Mouse (Mus musculus): ENCODE results near the gene Def8. TPM values are rescaled to one million over a fixed set of nuclear protein-coding genes. Genes with fewer than 3 reads are reported as not detected.
"Not testable (repeated sequence)": the region's sequence is repeated elsewhere in the genome, so short reads cannot be mapped to it uniquely, and the experiment has no call there.

Def8 gene
- total RNA-seq, 2 experiments from 2014 or later: 67.5 to 69.4 TPM

DNA sequence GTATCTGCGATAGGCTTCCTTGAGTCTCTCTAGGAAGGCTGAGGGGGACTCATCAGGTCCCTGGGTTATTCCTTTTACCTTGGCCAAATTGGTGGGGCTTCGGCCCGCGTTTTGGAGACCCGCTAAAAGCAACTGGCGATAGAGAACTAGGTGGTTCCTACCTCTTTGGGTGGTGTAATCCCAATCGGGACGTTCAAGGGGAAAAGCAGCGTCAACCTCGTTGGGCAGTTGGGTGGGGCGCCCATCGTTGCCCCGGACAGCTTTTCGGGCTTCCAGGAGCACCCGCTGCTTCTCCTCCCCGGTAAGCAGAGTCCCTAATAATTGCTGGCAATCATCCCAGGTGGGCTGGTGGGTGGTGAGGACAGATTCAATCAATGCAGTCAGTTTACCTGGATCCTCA lies 9.1 kb downstream of the Def8 start:
- DNase-seq (ENCODE audit: low spot score in 2 of 2): no peak

DNA sequence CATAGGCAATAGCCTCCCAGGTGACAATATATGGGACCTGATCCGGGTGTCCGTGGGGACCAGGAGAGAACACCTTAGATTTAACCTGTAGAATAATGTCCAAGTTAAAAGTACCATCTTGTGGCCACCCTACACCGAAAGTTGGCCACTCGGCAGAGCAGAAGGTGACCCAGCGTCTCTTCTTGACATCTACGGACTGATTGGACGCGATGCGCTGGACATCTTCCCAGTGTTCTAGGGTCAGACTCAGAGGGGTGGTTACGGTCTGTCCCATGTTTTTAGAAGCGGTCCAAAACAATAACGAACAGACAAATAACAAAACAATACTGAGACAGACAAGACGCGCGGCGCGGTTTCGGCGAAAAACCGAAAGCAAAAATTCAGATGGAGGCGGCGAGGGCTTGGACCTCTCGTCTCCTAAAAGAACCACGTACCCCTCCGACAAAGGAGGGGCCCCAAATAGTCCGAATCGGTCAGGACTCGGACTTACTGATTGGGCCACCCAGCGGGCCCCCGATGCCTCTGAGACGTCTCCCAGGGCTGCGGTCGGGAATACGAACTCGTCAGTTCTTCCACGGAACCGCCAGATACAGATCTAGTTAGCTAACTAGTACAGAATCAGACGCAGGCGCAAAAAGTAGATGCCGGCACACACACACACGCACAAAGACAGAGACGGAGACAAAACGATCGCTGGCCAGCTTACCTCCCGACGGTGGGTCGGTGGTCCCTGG lies 10.1 kb downstream of the Def8 start:
- DNase-seq (ENCODE audit: low spot score in 2 of 2): not testable (repeated sequence)

- no peak for DNase-seq (ENCODE audit: low spot score in 2 of 2)
Observed at GRCm38 (mm10) chr8:123441788-123442187, 18.5 kb downstream of the Def8 start.

GRCm38 (mm10) chr8:123442351-123442750 lies 19.0 kb downstream of the Def8 start:
- no peak for DNase-seq (ENCODE audit: low spot score in 2 of 2)

GRCm38 (mm10) chr8:123442871-123443575 lies 19.7 kb downstream of the Def8 start:
- DNase-seq (ENCODE audit: low spot score in 2 of 2): peak; percentile 93 to 95

- no peak for DNase-seq (ENCODE audit: low spot score in 2 of 2)
Observed at GRCm38 (mm10) chr8:123443576-123443921, 20.2 kb downstream of the Def8 start.

GRCm38 (mm10) chr8:123444131-123444530 lies 20.8 kb downstream of the Def8 start:
- no peak for DNase-seq (ENCODE audit: low spot score in 2 of 2)

GRCm38 (mm10) chr8:123445981-123446380 lies 22.7 kb downstream of the Def8 start:
- DNase-seq (ENCODE audit: low spot score in 2 of 2): no peak

- DNase-seq (ENCODE audit: low spot score in 2 of 2): no peak
Observed at GRCm38 (mm10) chr8:123446799-123447198, 23.5 kb downstream of the Def8 start.

- no peak for DNase-seq (ENCODE audit: low spot score in 2 of 2)
Observed at GRCm38 (mm10) chr8:123450783-123451182, 27.5 kb downstream of the Def8 start.

DNA sequence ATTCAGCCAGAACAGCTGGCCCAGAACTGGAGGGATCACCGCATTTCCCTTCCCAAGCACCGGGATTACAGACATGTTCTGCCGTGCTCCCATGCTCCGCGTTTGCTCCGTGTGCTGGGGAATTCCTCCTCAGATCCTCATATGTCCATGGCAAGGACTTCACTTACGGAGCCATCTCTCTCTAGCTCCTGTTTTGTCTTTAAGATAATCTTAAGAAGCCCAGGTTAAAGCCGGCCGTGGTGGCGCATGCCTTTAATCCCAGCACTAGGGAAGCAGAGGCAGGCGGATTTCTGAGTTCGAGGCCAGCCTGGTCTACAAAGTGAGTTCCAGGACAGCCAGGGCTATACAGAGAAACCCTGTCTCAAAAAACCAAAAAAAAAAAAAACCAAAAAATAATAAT lies 28.4 kb downstream of the Def8 start:
- DNase-seq (ENCODE audit: low spot score in 2 of 2): not testable (repeated sequence)

DNA sequence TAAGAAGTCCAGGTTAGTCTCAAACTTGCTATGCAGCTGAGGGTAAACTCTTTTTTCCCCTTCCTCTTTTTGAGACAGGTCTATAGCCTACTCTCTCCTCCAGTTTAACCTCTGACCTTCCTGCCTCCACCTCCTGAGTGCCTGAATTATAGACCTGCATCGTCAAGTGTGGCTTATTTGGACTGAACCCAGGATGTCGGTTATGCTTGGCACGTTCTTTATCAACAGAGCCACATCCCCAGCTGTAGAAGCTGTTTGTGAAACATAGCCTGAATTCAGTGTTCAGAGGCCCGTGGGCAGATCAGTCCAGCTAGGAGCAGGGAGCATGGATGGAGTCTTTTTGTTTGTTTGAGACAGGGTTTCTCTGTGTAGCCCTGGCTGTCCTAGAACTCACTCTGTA lies 28.8 kb downstream of the Def8 start:
- DNase-seq (ENCODE audit: low spot score in 2 of 2): no peak

DNA sequence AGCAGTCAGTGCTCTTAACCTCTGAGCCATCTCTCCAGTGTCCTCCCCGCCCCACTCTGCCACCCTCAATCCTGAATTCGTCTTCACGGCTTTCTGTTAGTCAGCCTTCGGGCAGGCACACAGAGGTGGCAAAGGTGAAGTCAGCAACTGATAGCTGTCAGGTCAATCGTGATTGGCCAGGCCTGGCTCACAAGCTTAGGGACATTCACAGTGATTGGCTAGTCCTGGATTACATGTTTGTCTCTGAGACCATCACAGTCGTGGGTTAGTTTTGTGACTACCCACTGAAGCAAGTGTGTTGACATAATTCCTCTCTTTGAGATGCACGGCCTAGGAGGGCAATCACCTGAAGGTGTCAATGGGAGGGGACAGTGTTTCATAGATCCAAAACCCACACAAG lies 30.0 kb downstream of the Def8 start:
- DNase-seq (ENCODE audit: low spot score in 2 of 2): no peak

DNA sequence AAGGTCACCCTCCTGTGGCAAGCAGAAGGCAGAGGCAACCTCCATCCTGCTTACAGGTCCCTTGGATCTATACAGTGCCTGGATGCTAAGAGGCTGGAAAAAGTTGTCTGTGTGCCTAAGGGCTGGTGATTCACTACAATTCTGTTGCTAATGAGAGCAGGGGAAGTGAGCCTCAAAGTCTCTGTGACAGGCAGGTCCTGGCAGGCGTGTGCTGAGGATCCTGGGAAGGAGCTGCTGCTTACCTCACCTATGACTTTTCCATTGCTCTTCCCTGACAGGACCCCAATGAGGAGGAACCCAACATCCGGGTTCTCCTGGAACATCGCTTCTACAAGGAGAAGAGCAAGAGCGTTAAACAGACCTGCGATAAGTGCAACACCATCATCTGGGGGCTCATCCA lies 30.6 kb downstream of the Def8 start:
- DNase-seq (ENCODE audit: low spot score in 2 of 2): no peak

- DNase-seq (ENCODE audit: low spot score in 2 of 2): no peak
Observed at GRCm38 (mm10) chr8:123454559-123454958, 31.2 kb downstream of the Def8 start.

DNA sequence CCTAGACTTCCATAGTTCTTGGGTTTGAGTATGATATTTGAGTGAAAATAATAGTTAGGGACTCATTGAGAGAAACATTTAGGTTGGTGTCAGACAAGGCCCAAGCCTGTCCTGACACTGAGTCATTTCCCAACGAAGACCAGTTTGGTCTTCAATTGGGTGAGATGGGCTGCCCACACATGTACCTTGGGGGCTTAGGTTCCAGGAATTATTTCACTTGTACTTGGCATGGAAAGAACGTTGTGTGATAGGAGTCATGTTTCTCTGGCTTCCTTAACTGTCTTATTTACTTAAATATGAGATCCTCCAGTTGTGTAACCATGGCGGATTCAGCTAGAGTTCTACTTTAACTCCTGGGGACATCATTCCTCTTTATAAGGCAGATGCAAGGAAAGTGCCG lies 40.3 kb downstream of the Def8 start:
- DNase-seq (ENCODE audit: low spot score in 2 of 2): no peak

DNA sequence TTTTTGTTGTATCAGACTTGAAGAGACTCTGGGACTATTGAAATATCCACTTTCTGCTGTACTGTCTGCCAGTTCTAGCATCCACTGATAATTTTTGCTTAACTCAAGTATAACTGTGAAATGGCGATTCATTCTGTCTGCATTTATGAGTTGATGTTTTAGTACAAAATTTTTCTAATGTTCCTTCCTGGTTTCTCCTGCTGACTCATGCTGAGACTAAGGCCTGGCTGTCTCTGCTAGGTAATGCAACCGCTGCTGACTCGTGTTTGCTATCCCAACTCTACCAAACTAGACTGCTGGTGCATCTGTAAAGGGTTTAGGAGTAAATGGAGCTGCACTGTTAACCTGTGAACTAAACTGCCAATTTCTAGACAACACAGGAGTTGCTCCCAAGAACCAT lies 44.1 kb downstream of the Def8 start:
- no peak for DNase-seq (ENCODE audit: low spot score in 2 of 2)

DNA sequence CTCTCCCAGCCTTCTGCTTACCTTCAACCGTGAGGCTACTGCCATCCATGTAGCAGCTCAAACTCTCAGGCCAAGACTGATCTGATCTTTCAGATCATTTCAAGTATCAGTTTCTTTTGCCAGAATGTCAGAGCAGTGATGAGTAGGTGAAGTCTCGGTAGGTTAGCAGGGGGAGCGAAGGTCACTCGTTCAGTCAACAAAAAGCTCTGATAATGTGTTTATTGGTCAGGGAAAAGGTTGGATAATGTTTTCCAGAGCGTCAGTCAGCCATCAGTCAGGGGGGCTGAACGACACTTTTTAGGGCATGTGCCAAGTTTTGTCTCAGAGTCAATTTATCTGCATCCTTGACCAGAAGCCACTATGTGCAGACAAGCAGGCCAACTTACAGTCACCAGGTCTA lies 49.7 kb downstream of the Def8 start:
- DNase-seq (ENCODE audit: low spot score in 2 of 2): not testable (repeated sequence)

DNA sequence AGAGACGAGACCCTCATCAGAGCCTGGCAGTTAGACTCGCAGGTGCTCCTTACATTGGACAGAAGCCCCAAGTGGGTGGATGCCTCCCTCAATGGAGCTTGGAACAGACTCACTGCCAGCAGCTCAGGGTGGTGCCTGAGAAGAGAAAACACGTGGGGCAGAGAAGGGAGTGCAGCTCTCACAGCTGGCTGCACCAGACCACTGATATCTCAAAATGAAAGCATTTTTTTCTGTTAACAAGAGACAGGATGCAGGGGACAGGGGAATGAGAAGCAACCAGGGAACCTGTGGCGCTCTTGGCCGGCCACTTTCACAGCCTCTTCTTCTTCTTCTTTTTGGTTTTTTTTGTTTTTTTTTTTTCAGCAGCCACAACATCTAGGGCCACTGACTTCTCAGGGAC lies 51.2 kb downstream of the Def8 start:
- not testable (repeated sequence) for DNase-seq (ENCODE audit: low spot score in 2 of 2)

DNA sequence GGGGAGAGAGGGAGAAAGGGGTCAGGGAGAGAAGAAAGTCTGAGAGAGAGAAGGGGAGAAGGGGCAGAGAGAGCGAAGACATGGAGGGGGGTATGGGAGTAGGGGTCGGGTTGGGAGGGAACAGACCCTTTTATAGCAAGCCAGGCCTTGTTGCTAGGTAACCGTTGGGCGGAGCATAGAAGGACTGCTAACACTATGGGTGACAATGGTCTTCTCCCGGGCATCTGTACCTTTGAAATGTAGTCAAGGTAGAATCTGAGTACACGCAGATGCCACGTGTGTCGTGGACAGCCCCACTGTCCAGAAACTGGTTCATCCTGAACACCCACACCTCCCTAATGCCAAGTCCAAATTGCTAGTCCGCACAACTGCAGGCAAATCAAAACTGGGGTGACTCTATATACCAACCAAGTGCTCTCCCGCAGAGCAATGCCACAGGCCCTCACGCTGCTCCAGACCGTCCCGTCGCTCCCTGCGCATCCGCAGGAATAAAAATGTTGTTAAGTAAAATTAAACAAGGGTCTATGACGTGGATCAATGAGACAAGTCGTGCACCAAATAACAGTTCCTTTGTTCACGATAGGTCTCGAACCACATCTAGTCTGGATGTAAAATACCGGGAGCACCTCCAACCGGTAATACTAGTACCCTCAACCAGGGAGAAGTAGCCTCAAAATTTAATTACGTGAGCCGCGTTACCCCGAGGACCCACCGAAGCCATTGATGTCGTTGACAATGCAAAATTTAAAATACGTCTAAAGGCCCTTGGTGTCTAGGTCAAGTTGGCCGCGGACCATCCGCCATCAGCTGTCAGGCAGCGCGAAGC lies 53.8 kb downstream of the Def8 start:
- peak; percentile 34 to 39 for DNase-seq (ENCODE audit: low spot score in 2 of 2)

DNA sequence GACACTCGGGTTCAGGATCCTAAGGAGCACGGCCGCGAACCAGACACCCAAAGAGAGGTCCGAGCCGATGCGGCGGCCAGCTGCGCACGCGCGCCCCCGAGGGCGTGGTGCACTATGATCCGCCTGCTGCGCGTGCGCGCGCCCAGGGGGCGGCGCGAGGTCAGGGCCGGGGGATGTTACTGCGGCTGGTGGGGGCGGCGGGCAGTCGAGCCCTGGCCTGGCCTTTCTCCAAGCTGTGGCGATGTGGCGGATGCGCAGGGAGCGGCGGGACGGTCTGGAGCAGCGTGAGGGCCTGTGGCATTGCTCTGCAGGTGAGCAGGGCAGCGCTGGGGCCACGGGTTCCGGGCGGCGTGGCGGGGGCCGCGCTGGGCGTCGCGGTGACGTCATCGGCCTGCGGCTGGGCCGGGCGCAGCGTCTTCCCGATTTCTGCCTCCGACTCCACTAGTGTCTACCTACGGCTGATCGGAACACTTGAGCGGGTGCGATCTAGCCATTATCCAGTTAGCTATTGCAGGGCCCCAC lies 54.5 kb downstream of the Def8 start, which contains the start of gene Afg3l1:
Gene Afg3l1, plus strand, starts transcription at position 167 of the 522 bp plus-strand sequence.
- peak; percentile 89 to 95 for DNase-seq (ENCODE audit: low spot score in 2 of 2)
